Mouse (Mus musculus): ENCODE measurements around the gene Abhd6. TPM values are rescaled to one million over a fixed set of nuclear protein-coding genes. Genes with fewer than 3 reads are reported as not detected.

Abhd6 gene
- polyA plus RNA-seq, 1 experiment from 2014 or later, result 91.7 TPM

- no peak for ATAC-seq (ENCODE audit: low FRiP score, low TSS enrichment)
- TF ChIP-seq CTCF (IDR thresholded peaks at IDR 0.05; ENCODE audit: low read depth) (no peak), EP300 (optimal IDR thresholded peaks at IDR 0.05) (no peak)
- 82% methylated on average over 1 of the region's 1 CpGs for WGBS
- Histone ChIP-seq H3K27ac (replicated peaks) (no peak overlapping the region), H3K4me3 (ENCODE audit: low read depth, low read length) (no peak overlapping the region), H3K9ac (ENCODE audit: low read length) (no peak overlapping the region), H3K4me1 (replicated peaks; ENCODE audit: control insufficient read depth, insufficient read depth) (0 out of 2 replicates have a peak, but pooled peaks cover 4% of the 10 kb centered on the region), H3K27me3 (ENCODE audit: control insufficient read depth, insufficient read depth, low read length) (no peaks in the 10 kb centered on the region), H3K4me2 (replicated peaks; ENCODE audit: low read depth) (no peak overlapping the region), H3K9me3 (ENCODE audit: control insufficient read depth, low read length) (no peaks in the 10 kb centered on the region), H3K36me3 (ENCODE audit: control insufficient read depth, insufficient read depth, low read length) (peaks cover 14% of the 10 kb centered on the region; the same call in 1 of the 2 replicates)
- no peak for DNase-seq (ENCODE audit: low spot score)
Measured at GRCm38 (mm10) chr14:8082949-8083348, 80.2 kb downstream of the Abhd6 start.

- WGBS, result 70% methylated on average over 2 of the region's 2 CpGs
- peaks cover 13% of the 10 kb centered on the region; the same call in 1 of the 2 replicates for H3K36me3 ChIP-seq (ENCODE audit: control insufficient read depth, insufficient read depth, low read length)
- ATAC-seq (ENCODE audit: low FRiP score, low TSS enrichment), result no peak
Measured at GRCm38 (mm10) chr14:8089016-8089415, 86.3 kb downstream of the Abhd6 start.

GRCm38 (mm10) chr14:8092573-8092972, 89.9 kb downstream of the Abhd6 start:
- ATAC-seq (ENCODE audit: low FRiP score, low TSS enrichment) (no peak), DNase-seq (ENCODE audit: low spot score) (no peak)
- Histone ChIP-seq H3K9ac (ENCODE audit: low read length) (no peak overlapping the region), H3K4me1 (replicated peaks; ENCODE audit: control insufficient read depth, insufficient read depth) (no peaks in the 10 kb centered on the region), H3K27ac (replicated peaks) (no peak overlapping the region), H3K27me3 (ENCODE audit: control insufficient read depth, insufficient read depth, low read length) (no peaks in the 10 kb centered on the region), H3K36me3 (ENCODE audit: control insufficient read depth, insufficient read depth, low read length) (0 out of 2 replicates have a peak, but pooled peaks cover 2% of the 10 kb centered on the region), H3K9me3 (ENCODE audit: control insufficient read depth, low read length) (no peaks in the 10 kb centered on the region), H3K4me2 (replicated peaks; ENCODE audit: low read depth) (no peak overlapping the region), H3K4me3 (ENCODE audit: low read depth, low read length) (no peak overlapping the region)
- 86% methylated on average over 2 of the region's 2 CpGs for WGBS
- TF ChIP-seq EP300 (optimal IDR thresholded peaks at IDR 0.05), result no peak
- TF ChIP-seq CTCF (IDR thresholded peaks at IDR 0.05; ENCODE audit: low read depth), result peak; percentile 72

More at GRCm38 (mm10) chr14:8089016-8089415, 86.3 kb downstream of the Abhd6 start:
- Histone ChIP-seq H3K9ac (ENCODE audit: low read length) (no peak overlapping the region), H3K27me3 (ENCODE audit: control insufficient read depth, insufficient read depth, low read length) (no peaks in the 10 kb centered on the region), H3K27ac (replicated peaks) (no peak overlapping the region), H3K4me1 (replicated peaks; ENCODE audit: control insufficient read depth, insufficient read depth) (no peaks in the 10 kb centered on the region), H3K9me3 (ENCODE audit: control insufficient read depth, low read length) (no peaks in the 10 kb centered on the region), H3K4me3 (ENCODE audit: low read depth, low read length) (no peak overlapping the region), H3K4me2 (replicated peaks; ENCODE audit: low read depth) (no peak overlapping the region)
- DNase-seq (ENCODE audit: low spot score), result no peak
- TF ChIP-seq CTCF (IDR thresholded peaks at IDR 0.05; ENCODE audit: low read depth) (no peak), EP300 (optimal IDR thresholded peaks at IDR 0.05) (no peak)

- 60% methylated on average over 5 of the region's 5 CpGs for WGBS
- DNase-seq (ENCODE audit: low spot score), result no peak
Measured at GRCm38 (mm10) chr14:8093427-8093826, 90.7 kb downstream of the Abhd6 start.

GRCm38 (mm10) chr14:8094931-8095561, 92.3 kb downstream of the Abhd6 start:
- TF ChIP-seq CTCF (IDR thresholded peaks at IDR 0.05; ENCODE audit: low read depth) (no peak), EP300 (optimal IDR thresholded peaks at IDR 0.05) (no peak)
- no peak overlapping the region for H3K9ac ChIP-seq (ENCODE audit: low read length)
- ATAC-seq (ENCODE audit: low FRiP score, low TSS enrichment) (no peak), DNase-seq (ENCODE audit: low spot score) (no peak)
- no peaks in the 10 kb centered on the region for H3K4me1 ChIP-seq (replicated peaks; ENCODE audit: control insufficient read depth, insufficient read depth)
- no peaks in the 10 kb centered on the region for H3K9me3 ChIP-seq (ENCODE audit: control insufficient read depth, low read length)
- no peaks in the 10 kb centered on the region for H3K36me3 ChIP-seq (ENCODE audit: control insufficient read depth, insufficient read depth, low read length)
- H3K27ac ChIP-seq (replicated peaks), result peak overlapping the region; percentile 64
- no peak overlapping the region for H3K4me3 ChIP-seq (ENCODE audit: low read depth, low read length)
- H3K4me2 ChIP-seq (replicated peaks; ENCODE audit: low read depth), result peak overlapping the region; percentile 21; the same call in 1 of the 2 replicates
- WGBS, result 34% methylated on average over 3 of the region's 3 CpGs
- no peaks in the 10 kb centered on the region for H3K27me3 ChIP-seq (ENCODE audit: control insufficient read depth, insufficient read depth, low read length)

More at GRCm38 (mm10) chr14:8093427-8093826, 90.7 kb downstream of the Abhd6 start:
- TF ChIP-seq EP300 (optimal IDR thresholded peaks at IDR 0.05), result no peak
- TF ChIP-seq CTCF (IDR thresholded peaks at IDR 0.05; ENCODE audit: low read depth), result no peak
- Histone ChIP-seq H3K4me2 (replicated peaks; ENCODE audit: low read depth) (no peak overlapping the region), H3K4me3 (ENCODE audit: low read depth, low read length) (no peak overlapping the region), H3K27me3 (ENCODE audit: control insufficient read depth, insufficient read depth, low read length) (no peaks in the 10 kb centered on the region), H3K27ac (replicated peaks) (no peak overlapping the region), H3K9ac (ENCODE audit: low read length) (no peak overlapping the region), H3K36me3 (ENCODE audit: control insufficient read depth, insufficient read depth, low read length) (0 out of 2 replicates have a peak, but pooled peaks cover 2% of the 10 kb centered on the region), H3K4me1 (replicated peaks; ENCODE audit: control insufficient read depth, insufficient read depth) (no peaks in the 10 kb centered on the region), H3K9me3 (ENCODE audit: control insufficient read depth, low read length) (no peaks in the 10 kb centered on the region)
- ATAC-seq (ENCODE audit: low FRiP score, low TSS enrichment), result no peak

- no peak for TF ChIP-seq CTCF (IDR thresholded peaks at IDR 0.05; ENCODE audit: low read depth)
- no peak for TF ChIP-seq EP300 (optimal IDR thresholded peaks at IDR 0.05)
- ATAC-seq (ENCODE audit: low FRiP score, low TSS enrichment), result no peak
Measured at GRCm38 (mm10) chr14:8095562-8095950, 92.9 kb downstream of the Abhd6 start.

More at GRCm38 (mm10) chr14:8095562-8095950, 92.9 kb downstream of the Abhd6 start:
- 34% methylated on average over 7 of the region's 7 CpGs for WGBS
- no peaks in the 10 kb centered on the region for H3K4me1 ChIP-seq (replicated peaks; ENCODE audit: control insufficient read depth, insufficient read depth)
- peak overlapping the region; percentile 21; the same call in 1 of the 2 replicates for H3K4me2 ChIP-seq (replicated peaks; ENCODE audit: low read depth)
- no peaks in the 10 kb centered on the region for H3K9me3 ChIP-seq (ENCODE audit: control insufficient read depth, low read length)
- no peak for DNase-seq (ENCODE audit: low spot score)
- H3K36me3 ChIP-seq (ENCODE audit: control insufficient read depth, insufficient read depth, low read length), result no peaks in the 10 kb centered on the region
- no peak overlapping the region for H3K9ac ChIP-seq (ENCODE audit: low read length)
- peak overlapping the region; percentile 64 for H3K27ac ChIP-seq (replicated peaks)
- no peak overlapping the region for H3K4me3 ChIP-seq (ENCODE audit: low read depth, low read length)
- H3K27me3 ChIP-seq (ENCODE audit: control insufficient read depth, insufficient read depth, low read length), result no peaks in the 10 kb centered on the region
